Mouse (Mus musculus) retina, adult 2 months (tissue): Measurements from ENCODE around the gene Rpgrip1.

Experiments
- DNase-seq: peaks from one replicate; pipeline ENCODE4 v3.0.0-alpha.2; 2012; ENCODE audit warnings: low read depth, low spot score

Gene Rpgrip1

GRCm38 (mm10) chr14:52118823-52119608 lies 8.5 kb downstream of the Rpgrip1 start:
- no peak for DNase-seq

- DNase-seq = no peak
Observed at GRCm38 (mm10) chr14:52120169-52120568, 9.7 kb downstream of the Rpgrip1 start.

DNA sequence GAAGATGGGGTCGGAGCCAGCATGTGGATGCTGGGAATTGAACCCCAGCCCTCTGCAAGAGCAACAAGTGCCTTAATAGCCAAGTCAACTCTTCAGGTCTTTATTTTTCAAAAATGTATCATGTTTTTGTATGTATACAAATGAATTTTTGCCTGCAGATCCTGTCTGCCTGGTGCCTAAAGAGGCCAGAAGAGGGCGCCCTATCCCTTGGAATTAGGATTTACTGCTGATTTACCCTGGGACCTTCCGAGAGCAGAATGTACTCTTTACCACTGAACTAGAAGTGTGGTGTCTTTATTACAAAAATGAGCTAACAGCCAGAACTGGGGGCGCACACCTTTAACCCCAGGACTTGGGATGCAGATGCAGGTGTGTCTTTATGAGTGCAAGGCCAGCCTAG lies 13.4 kb downstream of the Rpgrip1 start:
- DNase-seq = no peak

GRCm38 (mm10) chr14:52124636-52125035 lies 14.1 kb downstream of the Rpgrip1 start:
- DNase-seq = no peak

- no peak for DNase-seq
Observed at GRCm38 (mm10) chr14:52133584-52133983, 23.1 kb downstream of the Rpgrip1 start.

GRCm38 (mm10) chr14:52140577-52141444 lies 30.3 kb downstream of the Rpgrip1 start:
- DNase-seq = no peak

- DNase-seq = no peak
Observed at GRCm38 (mm10) chr14:52141445-52142127, 31.1 kb downstream of the Rpgrip1 start.

DNA sequence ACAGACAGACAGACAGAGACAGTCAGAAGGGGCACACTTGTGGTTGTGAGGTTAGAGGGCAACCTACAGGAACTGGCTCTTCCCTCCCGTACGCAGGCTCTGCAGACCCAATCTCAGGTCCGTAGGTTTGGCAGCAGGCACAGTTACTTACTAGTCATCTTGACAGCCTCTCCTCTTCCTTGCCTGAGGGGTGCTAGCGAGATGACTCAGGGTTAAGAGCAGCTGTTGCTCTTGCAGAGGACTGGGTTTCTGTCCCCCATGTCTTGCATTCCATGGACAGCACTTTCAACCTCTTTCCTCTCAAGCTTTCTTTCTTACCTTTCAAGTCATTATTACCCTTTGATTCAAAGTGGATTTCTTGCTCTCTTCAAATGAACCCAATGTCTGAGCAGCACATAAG lies 33.7 kb downstream of the Rpgrip1 start:
- DNase-seq = no peak

DNA sequence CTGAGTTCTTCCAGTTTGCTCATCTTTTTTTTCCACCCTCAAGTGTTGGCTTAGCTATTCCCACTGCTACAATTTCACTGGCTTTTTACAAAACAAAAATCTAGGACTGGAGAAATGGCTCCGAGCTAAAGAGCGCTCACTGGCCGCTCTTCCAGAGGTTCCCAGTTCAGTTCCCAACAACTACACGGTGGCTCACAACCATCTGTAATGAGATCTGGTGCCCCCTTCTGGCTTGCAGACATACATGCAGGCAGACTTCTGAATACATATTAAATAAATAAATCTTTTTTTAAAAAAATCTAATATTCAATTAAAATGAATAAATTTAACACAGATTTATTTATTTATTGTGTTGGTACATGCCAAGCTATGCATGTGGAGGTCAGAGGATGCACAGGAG lies 36.0 kb downstream of the Rpgrip1 start:
- no peak for DNase-seq

- DNase-seq = no peak
Observed at GRCm38 (mm10) chr14:52149888-52150287, 39.4 kb downstream of the Rpgrip1 start.

- DNase-seq = no peak
Observed at GRCm38 (mm10) chr14:52152179-52152578, 41.7 kb downstream of the Rpgrip1 start.

GRCm38 (mm10) chr14:52152613-52153012 lies 42.1 kb downstream of the Rpgrip1 start:
- no peak for DNase-seq

GRCm38 (mm10) chr14:52155008-52155407 lies 44.5 kb downstream of the Rpgrip1 start:
- no peak for DNase-seq

- DNase-seq = no peak
Observed at GRCm38 (mm10) chr14:52160911-52161310, 50.4 kb downstream of the Rpgrip1 start.

DNA sequence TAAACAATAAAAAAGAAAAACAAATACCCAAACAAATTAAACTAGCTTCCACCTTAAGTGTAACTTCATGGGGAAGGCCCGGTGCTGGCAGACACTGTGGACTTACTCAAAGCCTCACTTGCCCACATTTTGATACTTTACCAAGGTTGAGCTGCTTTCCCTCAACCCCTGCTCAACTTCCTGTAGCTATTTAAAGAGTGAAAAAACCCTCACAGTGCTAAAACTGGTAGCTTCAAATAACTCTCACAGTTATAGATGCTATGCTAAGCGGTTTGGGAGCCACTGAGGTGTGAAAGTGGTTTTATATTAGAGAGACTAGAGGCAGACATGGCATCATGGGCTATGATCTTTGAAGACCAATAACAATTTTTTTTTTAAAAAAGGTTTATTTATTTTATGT lies 56.1 kb downstream of the Rpgrip1 start:
- no peak for DNase-seq

DNA sequence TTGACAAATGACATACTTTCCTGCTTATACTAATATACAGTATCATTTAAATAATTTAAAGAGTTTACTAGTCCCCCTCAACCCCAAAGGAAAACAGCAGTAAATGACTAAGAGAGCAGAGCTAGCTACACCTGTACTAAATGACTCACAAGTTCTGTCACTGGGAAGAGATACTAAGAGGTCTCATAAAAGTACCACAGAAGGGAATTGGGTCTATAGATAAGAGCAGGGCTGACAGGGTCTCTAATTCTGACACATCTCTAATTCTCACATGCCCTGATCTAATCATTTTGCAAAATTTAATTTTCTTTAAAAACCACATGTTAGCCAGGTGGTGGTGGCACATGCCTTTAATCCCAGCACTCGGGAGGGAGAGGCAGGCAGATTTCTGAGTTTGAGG lies 78.3 kb downstream of the Rpgrip1 start:
- DNase-seq = no peak

- no peak for DNase-seq
Observed at GRCm38 (mm10) chr14:52189519-52189918, 79.0 kb downstream of the Rpgrip1 start.

- no peak for DNase-seq
Observed at GRCm38 (mm10) chr14:52190740-52191359, 80.3 kb downstream of the Rpgrip1 start.

DNA sequence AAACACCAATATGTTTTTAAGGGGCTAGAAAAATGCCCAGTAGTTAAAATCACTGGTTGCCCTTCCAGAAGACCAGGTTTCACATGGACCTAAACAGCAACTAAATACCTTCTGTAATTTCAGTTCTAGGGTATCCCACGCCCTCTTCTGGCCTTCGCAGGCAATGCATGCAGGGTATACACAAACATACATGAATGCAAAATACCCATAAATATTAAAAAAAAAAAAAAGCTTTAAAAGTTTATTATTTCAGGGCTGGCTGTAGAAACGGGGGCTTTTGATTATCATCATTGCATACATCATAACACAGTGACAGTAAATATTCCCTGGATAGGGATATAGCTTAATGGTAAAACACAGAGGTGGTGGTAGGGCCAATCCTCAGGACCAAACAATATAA lies 85.2 kb downstream of the Rpgrip1 start:
- no peak for DNase-seq

DNA sequence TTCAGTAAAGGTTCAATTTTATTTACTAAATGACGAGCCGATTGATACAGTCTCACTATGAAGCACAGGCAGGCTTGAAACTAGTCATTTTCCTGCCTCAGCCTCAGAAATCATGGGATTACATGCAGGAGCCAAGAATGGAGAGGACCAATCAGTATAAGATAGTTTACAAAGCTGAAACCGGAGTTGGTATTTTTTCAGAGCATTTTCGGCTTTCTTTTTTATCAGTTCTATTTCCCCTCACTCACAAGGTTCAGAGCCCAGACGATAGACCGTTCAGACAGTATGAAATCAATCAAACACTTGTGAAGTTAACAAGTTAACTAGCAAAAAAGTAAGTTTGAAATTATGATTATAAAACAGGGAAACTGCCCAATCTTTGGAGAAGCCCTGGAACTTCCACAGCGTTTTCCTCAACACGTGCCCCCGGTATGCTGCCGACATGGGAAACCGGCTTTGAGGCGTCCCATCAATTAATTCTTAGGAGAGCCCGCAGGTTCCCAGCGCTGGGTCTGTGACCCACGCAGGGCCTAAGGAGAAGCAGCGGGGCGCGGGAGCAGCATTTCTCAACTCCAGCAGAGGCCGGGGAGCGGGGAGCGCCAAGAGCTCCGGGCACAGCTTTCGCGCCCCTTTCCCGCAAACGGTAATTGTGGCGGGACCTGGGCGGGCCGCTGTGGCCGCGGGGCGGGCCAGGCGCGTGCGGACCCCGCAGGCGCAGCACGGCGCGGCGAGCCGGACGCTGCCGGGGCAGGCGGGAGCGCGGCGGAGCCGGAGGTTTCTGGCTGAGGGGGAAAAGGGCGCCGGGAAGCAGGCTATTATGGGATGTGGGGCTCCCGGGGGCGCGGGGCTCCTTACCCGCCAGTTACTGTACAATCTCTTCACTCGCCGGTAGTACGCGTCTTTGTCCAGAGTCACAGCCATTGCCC lies 86.0 kb downstream of the Rpgrip1 start:
- DNase-seq = no peak
